Comparison of ENCODE assay signal across 17 mouse cellular contexts in genomic region chr1:134055058-134055457, GRCm38 (mm10). TPM values are rescaled to one million over a fixed set of nuclear protein-coding genes. Genes with fewer than 3 reads are reported as not detected.
DNase-seq lines count a peak whose midpoint lies in the region; ATAC-seq and TF ChIP-seq lines count a peak whose summit lies in the region.
"Had no signal": no experiment of that assay in that cellular context is flagged by ENCODE, and none has a peak within 500 bp of the region (broad histone marks: within the 10 kb centered on the region; RNA-seq: fewer than 3 reads in every experiment).

No protein-coding gene starts in this region.

- H3K4me3 ChIP-seq in gastrocnemius, adult 2 months, result no peak overlapping the region
- no peak overlapping the region for H3K4me3 ChIP-seq in kidney, embryonic 15.5 days (replicated peaks)
- no peak overlapping the region for H3K4me3 ChIP-seq in embryonic facial prominence, embryonic 10.5 days
- no peak overlapping the region for H3K4me3 ChIP-seq in liver, postnatal 0 days (ENCODE audit: low read depth, low read length)
- H3K4me3 ChIP-seq: megakaryocyte, embryonic 14.5 days had no signal

- peak overlapping the region; percentile 60 for H3K27ac ChIP-seq in gastrocnemius, adult 2 months
- 0 out of 2 replicates have a peak overlapping the region, but pooled peaks have one; percentile 27 for H3K27ac ChIP-seq in kidney, embryonic 15.5 days
- peak overlapping the region; percentile 49; the same call in 1 of the 2 replicates for H3K27ac ChIP-seq in embryonic facial prominence, embryonic 10.5 days (replicated peaks)
- H3K27ac ChIP-seq in liver, postnatal 0 days (ENCODE audit: low read depth), result no peak overlapping the region

- H3K27me3 ChIP-seq in kidney, embryonic 15.5 days, result 0 out of 2 replicates have a peak, but pooled peaks cover 4% of the 10 kb centered on the region
- no peaks in the 10 kb centered on the region for H3K27me3 ChIP-seq in embryonic facial prominence, embryonic 10.5 days (replicated peaks; ENCODE audit: low read depth, poor library complexity, severe bottlenecking)
- H3K27me3 ChIP-seq in liver, postnatal 0 days (ENCODE audit: insufficient read depth, low read length), result no peaks in the 10 kb centered on the region

- H3K9me3 ChIP-seq in kidney, embryonic 15.5 days (replicated peaks), result no peaks in the 10 kb centered on the region
- no peaks in the 10 kb centered on the region for H3K9me3 ChIP-seq in embryonic facial prominence, embryonic 10.5 days
- H3K9me3 ChIP-seq in liver, postnatal 0 days (ENCODE audit: low read length), result no peaks in the 10 kb centered on the region
- H3K9me3 ChIP-seq: megakaryocyte, embryonic 14.5 days had no signal

- H3K4me1 ChIP-seq in kidney, embryonic 15.5 days, result peaks cover 28% of the 10 kb centered on the region
- H3K4me1 ChIP-seq in embryonic facial prominence, embryonic 10.5 days, result peaks cover 16% of the 10 kb centered on the region
- peaks cover 47% of the 10 kb centered on the region for H3K4me1 ChIP-seq in liver, postnatal 0 days (ENCODE audit: insufficient read depth)

- no peak for TF ChIP-seq CTCF in gastrocnemius, adult 2 months (IDR thresholded peaks at IDR 0.05)
- TF ChIP-seq CTCF in liver, postnatal 0 days (IDR thresholded peaks at IDR 0.05; ENCODE audit: low read depth), result no peak

- intact Hi-C loops in gastrocnemius, adult 2 months (cut with DNase I), result no loop called here
- intact Hi-C loops in gastrocnemius, postnatal 36 days (cut with DNase I), result loop anchor here (10.0 kb wide), 1 partner anchor 280 kb away; the partner anchor contains the start of gene Ppfia4

- TF ChIP-seq EP300 in liver, postnatal 0 days (IDR thresholded peaks at IDR 0.05; ENCODE audit: low read depth), result no peak

- no peak overlapping the region for H3K4me2 ChIP-seq in kidney, embryonic 15.5 days
- H3K4me2 ChIP-seq in liver, postnatal 0 days (ENCODE audit: low read depth, low read length), result no peak overlapping the region

- no peak for ATAC-seq in kidney, embryonic 15.5 days (replicated peaks; ENCODE audit: low FRiP score)
- peak; percentile 17; the same call in 1 of the 2 replicates for ATAC-seq in liver, postnatal 0 days

- no peak overlapping the region for H3K9ac ChIP-seq in kidney, embryonic 15.5 days
- H3K9ac ChIP-seq in liver, postnatal 0 days (replicated peaks), result no peak overlapping the region

- WGBS in kidney, embryonic 15.5 days, result 40% methylated on average over 9 of the region's 9 CpGs
- WGBS in embryonic facial prominence, embryonic 10.5 days, result 79% methylated on average over 9 of the region's 9 CpGs
- 59% methylated on average over 9 of the region's 9 CpGs for WGBS in liver, postnatal 0 days (ENCODE audit: insufficient replicate concordance)

- H3K36me3 ChIP-seq in kidney, embryonic 15.5 days, result no peaks in the 10 kb centered on the region
- H3K36me3 ChIP-seq in embryonic facial prominence, embryonic 10.5 days (replicated peaks), result no peaks in the 10 kb centered on the region
- H3K36me3 ChIP-seq in liver, postnatal 0 days (replicated peaks; ENCODE audit: insufficient read depth, low read length), result no peaks in the 10 kb centered on the region

- no peak for DNase-seq in gastrocnemius, adult 2 months
- no peak for DNase-seq in gastrocnemius, adult 8-10 months (ENCODE audit: low spot score in 2 of 2)
- no peak for DNase-seq in kidney, postnatal 4 days
- no peak for DNase-seq in embryonic facial prominence, embryonic 10.5 days (ENCODE audit: low spot score)
- no peak for DNase-seq in liver, postnatal 0 days
- DNase-seq in c-Kit-positive CD71-positive TER-119-positive erythroid progenitor cells, embryonic 14.5 days (ENCODE audit: low spot score), result no peak
- no peak for DNase-seq in gastrocnemius, postnatal 36 days
- DNase-seq: adrenal gland, postnatal 36 days; cerebellum, adult 11 months; left cerebral cortex, postnatal 4 days; right cerebral cortex, adult 18-20 months; thymus, postnatal 36 days had no signal

RNA-seq across cellular contexts. Expression of gene Fmod, which starts 18.0 kb away (rescaled TPM):
- total RNA-seq in gastrocnemius, adult 2 months (2021), result 100 to 1,000 TPM in 1 of 2 experiments, 10 to 100 TPM in 1; 53.6 to 322 TPM
- 100 to 1,000 TPM in 1 of 4 experiments, 10 to 100 TPM in 3; 25.4 to 104 (median 52.6) TPM for total RNA-seq in gastrocnemius, adult 8-10 months (2022)
- 11.6 and 12.4 TPM in 2 replicates for polyA plus RNA-seq in kidney, embryonic 15.5 days (2015; fragmentation: Nextera tagmentation; extraction: Ambion mirVana)
- polyA plus RNA-seq in embryonic facial prominence, embryonic 10.5 days (2016; fragmentation: Nextera tagmentation; extraction: Ambion mirVana), result 2.0 and 2.2 TPM in 2 replicates
- polyA plus RNA-seq in liver, postnatal 0 days (2015; fragmentation: Nextera tagmentation; extraction: Ambion mirVana), result 1.6 TPM in 2 replicates
- total RNA-seq in gastrocnemius, postnatal 36 days (2021), result 10 to 100 TPM; 80.2 to 86.9 TPM
- total RNA-seq: ES-E14; neutrophil, adult 5-6 weeks had no signal

RNA-seq across cellular contexts. Expression of gene Btg2, which starts 23.9 kb away (rescaled TPM):
- total RNA-seq in gastrocnemius, adult 2 months (2021), result 10 to 100 TPM; 14.1 to 46.8 TPM
- total RNA-seq in gastrocnemius, adult 8-10 months (2022), result 10 to 100 TPM in 3 of 4 experiments, 1 to 10 TPM in 1; 8.6 to 22.9 (median 14.3) TPM
- polyA plus RNA-seq in kidney, embryonic 15.5 days (2015; fragmentation: Nextera tagmentation; extraction: Ambion mirVana), result 31.1 and 32.2 TPM in 2 replicates
- 32.5 and 40.4 TPM in 2 replicates for polyA plus RNA-seq in embryonic facial prominence, embryonic 10.5 days (2016; fragmentation: Nextera tagmentation; extraction: Ambion mirVana)
- 60.1 and 62.6 TPM in 2 replicates for polyA plus RNA-seq in liver, postnatal 0 days (2015; fragmentation: Nextera tagmentation; extraction: Ambion mirVana)
- total RNA-seq in gastrocnemius, postnatal 36 days (2021), result 10 to 100 TPM; 31.5 to 54.9 TPM

RNA-seq across cellular contexts. Expression of gene Chit1, which starts 56.0 kb away (rescaled TPM):
- not detected for total RNA-seq in gastrocnemius, adult 2 months (2021)
- not detected for total RNA-seq in gastrocnemius, adult 8-10 months (2022)
- 0.30 and 0.31 TPM in 2 replicates for polyA plus RNA-seq in kidney, embryonic 15.5 days (2015; fragmentation: Nextera tagmentation; extraction: Ambion mirVana)
- polyA plus RNA-seq in embryonic facial prominence, embryonic 10.5 days (2016; fragmentation: Nextera tagmentation; extraction: Ambion mirVana), result 0.09 TPM in 1 of 2 replicates, not detected in the other
- 0.26 TPM in 2 replicates for polyA plus RNA-seq in liver, postnatal 0 days (2015; fragmentation: Nextera tagmentation; extraction: Ambion mirVana)
- not detected for total RNA-seq in gastrocnemius, postnatal 36 days (2021)
- total RNA-seq: adrenal gland, postnatal 36 days had no signal
- polyA plus RNA-seq: intestine, embryonic 14.5 days had no signal
